Mouse (Mus musculus): ENCODE measurements at regions not wholly inside any gene's neighbourhood (a gene's known extent, or its start where the extent isn't known, plus 50 kb on each side); places are given as distances from the start of the nearest gene placed in this dataset.

DNA sequence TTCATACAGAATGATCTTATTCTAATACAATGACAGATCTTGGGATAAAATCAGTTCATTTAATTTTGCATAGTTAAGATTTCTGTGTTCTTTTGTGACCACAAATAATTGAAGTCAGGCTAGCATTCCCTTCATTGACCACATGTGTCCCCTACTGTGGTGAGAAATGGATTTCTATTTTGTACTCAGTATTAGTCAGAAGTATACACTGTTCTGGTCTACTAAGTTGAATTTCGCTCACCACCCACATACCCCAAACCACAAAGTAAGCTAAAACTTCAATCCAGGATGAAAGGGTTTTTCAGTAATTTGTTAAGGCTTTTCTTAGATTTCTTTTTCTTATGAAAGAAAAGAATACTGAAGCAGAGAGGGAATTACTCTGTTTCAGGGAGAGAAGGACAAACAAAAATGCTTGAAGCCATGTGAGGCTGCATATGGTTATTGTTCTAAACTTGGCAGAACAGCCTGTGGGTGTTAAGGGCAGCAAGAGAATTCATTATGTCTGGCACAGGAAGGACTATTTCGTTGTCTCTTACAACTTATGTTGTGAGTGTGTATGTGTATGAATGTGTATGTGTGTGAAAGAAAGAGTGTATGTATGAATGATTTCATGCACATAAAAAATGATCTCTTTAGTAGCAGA is 928.3 kb downstream of the Robo2 start:
- no peak for TF ChIP-seq CTCF (IDR thresholded peaks at IDR 0.05; ENCODE audit: borderline replicate concordance, extremely low read depth, insufficient read depth, insufficient read length)
- TF ChIP-seq POLR2A (IDR thresholded peaks at IDR 0.05; ENCODE audit: borderline replicate concordance, extremely low read depth, insufficient read depth, insufficient read length, poor library complexity, severe bottlenecking) = no peak

DNA sequence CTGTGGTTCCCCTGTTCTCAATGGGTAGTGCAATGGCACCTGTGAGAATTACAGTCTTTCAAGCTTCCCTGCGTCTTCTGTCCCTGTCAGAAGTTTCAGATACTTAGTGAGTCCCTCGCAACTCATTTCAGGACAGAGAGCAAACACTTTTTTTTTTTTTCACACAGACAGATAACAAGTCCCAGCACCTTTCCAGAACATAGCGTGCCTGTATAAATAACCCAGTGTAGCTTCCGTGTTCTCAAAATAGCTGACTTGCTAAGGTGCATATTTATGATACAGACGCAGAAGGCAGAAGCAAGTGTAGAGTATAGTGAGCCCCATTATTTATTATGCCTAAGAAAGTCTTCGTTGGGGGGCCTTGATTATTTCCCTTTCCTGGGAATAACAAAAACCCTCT is 929.4 kb downstream of the Robo2 start:
- TF ChIP-seq POLR2A (IDR thresholded peaks at IDR 0.05; ENCODE audit: borderline replicate concordance, extremely low read depth, insufficient read depth, insufficient read length, poor library complexity, severe bottlenecking) = no peak
- no peak for TF ChIP-seq CTCF (IDR thresholded peaks at IDR 0.05; ENCODE audit: borderline replicate concordance, extremely low read depth, insufficient read depth, insufficient read length)

More for the DNA sequence above, 928.3 kb downstream of the Robo2 start:
- no peak for DNase-seq (ENCODE audit: low read depth)

GRCm38 (mm10) chr16:73473502-73473901 is 938.1 kb downstream of the Robo2 start:
- DNase-seq (ENCODE audit: low read depth) = no peak

More for the DNA sequence above, 929.4 kb downstream of the Robo2 start:
- no peak for DNase-seq (ENCODE audit: low read depth)

DNA sequence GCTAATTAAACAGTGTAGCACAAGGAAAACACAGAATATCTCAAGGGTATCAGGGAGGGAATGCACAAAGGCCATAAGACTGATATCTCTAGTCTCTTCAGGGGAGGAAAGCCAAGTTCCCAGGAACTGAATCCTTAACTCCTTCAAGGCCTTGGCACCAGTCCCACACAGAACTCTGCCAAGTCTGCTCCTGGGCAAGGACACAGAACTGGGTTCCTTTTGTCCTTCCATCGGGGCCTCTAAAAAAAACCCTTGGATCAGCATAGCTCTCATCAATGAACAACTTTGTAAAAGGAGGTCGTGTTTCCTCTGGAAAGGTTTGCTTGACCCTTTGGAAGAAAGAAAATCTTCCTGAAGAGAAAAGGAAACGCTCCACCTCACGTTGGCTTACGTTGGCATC is 940.1 kb downstream of the Robo2 start:
- peak; percentile 80 for DNase-seq (ENCODE audit: low read depth)
- no peak for TF ChIP-seq POLR2A (IDR thresholded peaks at IDR 0.05; ENCODE audit: borderline replicate concordance, extremely low read depth, insufficient read depth, insufficient read length, poor library complexity, severe bottlenecking)

More at GRCm38 (mm10) chr16:73473502-73473901, 938.1 kb downstream of the Robo2 start:
- TF ChIP-seq POLR2A (IDR thresholded peaks at IDR 0.05; ENCODE audit: borderline replicate concordance, extremely low read depth, insufficient read depth, insufficient read length, poor library complexity, severe bottlenecking) (no peak), CTCF (IDR thresholded peaks at IDR 0.05; ENCODE audit: borderline replicate concordance, extremely low read depth, insufficient read depth, insufficient read length) (no peak)

DNA sequence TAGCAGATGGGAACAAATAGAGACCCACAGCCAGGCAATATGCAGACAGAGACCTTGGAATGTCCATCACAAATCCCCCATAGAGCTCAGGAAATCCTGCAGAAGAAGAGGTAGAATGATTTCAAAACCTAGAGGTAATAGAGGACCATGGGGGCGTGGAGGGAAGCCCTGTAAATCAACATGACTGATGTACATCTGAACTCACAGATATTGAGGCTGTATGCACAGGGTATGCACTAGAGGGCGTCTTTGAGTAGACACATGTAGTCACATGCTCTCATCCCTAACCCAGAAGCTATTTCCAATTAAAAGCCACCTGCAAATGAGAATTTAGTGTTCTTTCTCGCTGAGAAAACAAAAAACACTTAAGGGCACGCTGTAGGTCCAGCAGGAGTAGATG is 941.1 kb downstream of the Robo2 start:
- no peak for DNase-seq (ENCODE audit: low read depth)
- TF ChIP-seq CTCF (IDR thresholded peaks at IDR 0.05; ENCODE audit: borderline replicate concordance, extremely low read depth, insufficient read depth, insufficient read length) (no peak), POLR2A (IDR thresholded peaks at IDR 0.05; ENCODE audit: borderline replicate concordance, extremely low read depth, insufficient read depth, insufficient read length, poor library complexity, severe bottlenecking) (no peak)

- TF ChIP-seq CTCF (IDR thresholded peaks at IDR 0.05; ENCODE audit: borderline replicate concordance, extremely low read depth, insufficient read depth, insufficient read length) (no peak), POLR2A (IDR thresholded peaks at IDR 0.05; ENCODE audit: borderline replicate concordance, extremely low read depth, insufficient read depth, insufficient read length, poor library complexity, severe bottlenecking) (no peak)
- DNase-seq (ENCODE audit: low read depth) = no peak
These were observed 945.3 kb downstream of the Robo2 start for GRCm38 (mm10) chr16:73466296-73466695.

GRCm38 (mm10) chr16:73462516-73462915 is 949.1 kb downstream of the Robo2 start:
- DNase-seq (ENCODE audit: low read depth) = no peak
- TF ChIP-seq CTCF (IDR thresholded peaks at IDR 0.05; ENCODE audit: borderline replicate concordance, extremely low read depth, insufficient read depth, insufficient read length) = no peak
- TF ChIP-seq POLR2A (IDR thresholded peaks at IDR 0.05; ENCODE audit: borderline replicate concordance, extremely low read depth, insufficient read depth, insufficient read length, poor library complexity, severe bottlenecking) = no peak

- DNase-seq (ENCODE audit: low read depth) = peak; percentile 53
- TF ChIP-seq CTCF (IDR thresholded peaks at IDR 0.05; ENCODE audit: borderline replicate concordance, extremely low read depth, insufficient read depth, insufficient read length) (no peak), POLR2A (IDR thresholded peaks at IDR 0.05; ENCODE audit: borderline replicate concordance, extremely low read depth, insufficient read depth, insufficient read length, poor library complexity, severe bottlenecking) (no peak)
These were observed 960.9 kb downstream of the Robo2 start for GRCm38 (mm10) chr16:73450634-73451245.

GRCm38 (mm10) chr16:73449836-73450235 is 961.8 kb downstream of the Robo2 start:
- DNase-seq (ENCODE audit: low read depth) = peak; percentile 46

DNA sequence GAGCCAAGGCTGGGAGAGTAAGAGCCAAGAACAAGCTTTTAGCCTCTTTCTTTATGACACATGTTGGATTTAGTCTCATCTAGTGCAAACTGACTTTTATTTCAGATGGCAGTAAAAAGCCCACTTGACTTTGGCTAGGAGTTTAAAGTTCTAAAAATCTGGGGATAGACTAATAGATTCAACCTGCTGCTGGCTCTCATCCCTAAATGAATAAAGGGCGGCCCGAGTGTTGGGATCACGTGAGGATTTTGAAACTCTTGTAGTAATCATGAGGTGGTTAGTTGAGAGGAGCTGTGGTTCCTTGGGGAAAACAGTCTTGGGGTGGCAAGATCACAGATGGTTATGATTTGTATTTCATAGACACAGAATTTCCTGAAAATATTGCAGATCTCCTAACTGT is 975.9 kb downstream of the Robo2 start:
- no peak for TF ChIP-seq POLR2A (IDR thresholded peaks at IDR 0.05; ENCODE audit: borderline replicate concordance, extremely low read depth, insufficient read depth, insufficient read length, poor library complexity, severe bottlenecking)
- TF ChIP-seq CTCF (IDR thresholded peaks at IDR 0.05; ENCODE audit: borderline replicate concordance, extremely low read depth, insufficient read depth, insufficient read length) = no peak
- DNase-seq (ENCODE audit: low read depth) = no peak

More at GRCm38 (mm10) chr16:73449836-73450235, 961.8 kb downstream of the Robo2 start:
- no peak for TF ChIP-seq CTCF (IDR thresholded peaks at IDR 0.05; ENCODE audit: borderline replicate concordance, extremely low read depth, insufficient read depth, insufficient read length)
- TF ChIP-seq POLR2A (IDR thresholded peaks at IDR 0.05; ENCODE audit: borderline replicate concordance, extremely low read depth, insufficient read depth, insufficient read length, poor library complexity, severe bottlenecking) = no peak

- DNase-seq (ENCODE audit: low read depth) = no peak
- no peak for TF ChIP-seq CTCF (IDR thresholded peaks at IDR 0.05; ENCODE audit: borderline replicate concordance, extremely low read depth, insufficient read depth, insufficient read length)
- no peak for TF ChIP-seq POLR2A (IDR thresholded peaks at IDR 0.05; ENCODE audit: borderline replicate concordance, extremely low read depth, insufficient read depth, insufficient read length, poor library complexity, severe bottlenecking)
These were observed 986.8 kb downstream of the Robo2 start for GRCm38 (mm10) chr16:73424851-73425250.

- TF ChIP-seq CTCF (IDR thresholded peaks at IDR 0.05; ENCODE audit: borderline replicate concordance, extremely low read depth, insufficient read depth, insufficient read length) (no peak), POLR2A (IDR thresholded peaks at IDR 0.05; ENCODE audit: borderline replicate concordance, extremely low read depth, insufficient read depth, insufficient read length, poor library complexity, severe bottlenecking) (no peak)
- DNase-seq (ENCODE audit: low read depth) = peak; percentile 47
These were observed 987.3 kb downstream of the Robo2 start for GRCm38 (mm10) chr16:73424311-73424710.

Data from brain, embryonic 14.5 days (tissue).